Mouse (Mus musculus) liver, embryonic 14.5 days (tissue): Measurements from ENCODE around the gene Hist1h1e.
A peak's percentile ranks its signal among the peaks of the same experiment; 100 is the strongest.

Experiments
- CTCF ChIP-seq: IDR thresholded peaks from 2 replicates; pipeline ENCODE4 v1.5.1; 2016; ENCODE audit warnings: antibody characterized with exemption, low read depth, control low read depth
- EP300 ChIP-seq: IDR thresholded peaks from 2 replicates; pipeline ENCODE4 v1.6.1; 2016; ENCODE audit warnings: antibody characterized with exemption, low read depth

GRCm38 (mm10) chr13:23595622-23596372 lies 26.6 kb downstream of the Hist1h1e start:
- no peak for TF ChIP-seq CTCF
- TF ChIP-seq EP300, result peak; percentile 87
